Mouse (Mus musculus) limb, embryonic 12.5 days (tissue): ENCODE results near the gene Zcchc4. TPM values are rescaled to one million over a fixed set of nuclear protein-coding genes. Genes with fewer than 3 reads are reported as not detected.
"Not testable (repeated sequence)": the region's sequence is repeated elsewhere in the genome, so short reads cannot be mapped to it uniquely, and the experiment has no call there.

ENCODE experiments used
- ATAC-seq: fragments of 200-750 bp; cut with Nextera tagmentation; 2 replicates; pipeline ENCODE4 v1.8.0; 2017; ENCODE audit warnings: low read depth, moderate TSS enrichment; ENCODE audit not compliant: insufficient number of reproducible peaks, insufficient read depth, low FRiP score, low TSS enrichment
- H3K27ac ChIP-seq: fragments of 300-500 bp; sonication (generic); 2 replicates; pipeline ENCODE4 v1.5.1; 2016; ENCODE audit warnings: mild to moderate bottlenecking, moderate library complexity
- H3K27me3 ChIP-seq: fragments of 300-500 bp; sonication (generic); 2 replicates; pipeline ENCODE4 v1.6.1; 2016; ENCODE audit warnings: mild to moderate bottlenecking, moderate library complexity
- H3K36me3 ChIP-seq: fragments of 300-500 bp; sonication (generic); 2 replicates; pipeline ENCODE4 v1.6.1; 2016; ENCODE audit warnings: mild to moderate bottlenecking, moderate library complexity
- H3K4me1 ChIP-seq: fragments of 300-500 bp; sonication (generic); replicated peaks from 2 replicates; pipeline ENCODE4 v1.6.1; 2016
- H3K4me2 ChIP-seq: fragments of 300-500 bp; sonication (generic); 2 replicates; pipeline ENCODE4 v1.6.1; 2016; ENCODE audit warnings: mild to moderate bottlenecking, moderate library complexity
- H3K4me3 ChIP-seq: fragments of 300-500 bp; sonication (generic); replicated peaks from 2 replicates; pipeline ENCODE4 v1.5.1; 2016; ENCODE audit warnings: mild to moderate bottlenecking
- H3K9ac ChIP-seq: fragments of 300-500 bp; sonication (generic); replicated peaks from 2 replicates; pipeline ENCODE4 v1.6.1; 2016; ENCODE audit warnings: mild to moderate bottlenecking, moderate library complexity
- H3K9me3 ChIP-seq: fragments of 300-500 bp; sonication (generic); 2 replicates; pipeline ENCODE4 v1.6.1; 2016; ENCODE audit warnings: mild to moderate bottlenecking, moderate library complexity
- WGBS: fragments of 180-500 bp; shearing (Covaris S2); methylation state at CpG from one replicate; pipeline ENCODE4 v1.1.7; 2016; 5-methylcytosine and 5-hydroxymethylcytosine counted together
- polyA plus RNA-seq: library from polyadenylated mRNA; unstranded; fragments of >200 nt; fragmentation: Nextera tagmentation; extraction: Ambion mirVana; gene quantifications from 2 replicates; pipeline ENCODE4 v1.2.1, GENCODE M21; 2016

Zcchc4 gene
- polyA plus RNA-seq, 1 experiment from 2014 or later: 25.6 TPM

DNA sequence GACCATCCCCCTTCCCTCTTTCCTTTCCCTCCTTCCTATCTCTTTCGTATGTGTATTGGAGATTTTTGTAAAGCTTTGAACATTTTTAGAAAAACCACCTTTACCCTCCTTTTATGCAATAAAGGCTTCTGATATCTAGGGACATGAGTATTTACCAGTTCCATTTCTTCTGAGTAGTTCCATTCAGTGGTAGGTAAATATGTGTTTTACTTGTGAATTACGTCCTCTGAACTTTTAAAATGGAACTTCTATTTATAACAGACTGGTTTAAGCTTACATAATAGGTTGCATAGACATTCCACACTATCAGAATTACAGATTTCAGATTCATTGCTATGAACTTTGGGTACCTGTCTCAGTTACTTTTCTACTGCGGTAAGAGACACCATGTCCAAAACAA is 19.9 kb upstream of the Zcchc4 start:
- no peak overlapping the region for H3K4me3 ChIP-seq
- no peak overlapping the region for H3K4me2 ChIP-seq
- no peak overlapping the region for H3K27ac ChIP-seq
- H3K9ac ChIP-seq: no peak overlapping the region
- no peaks in the 10 kb centered on the region for H3K27me3 ChIP-seq
- H3K9me3 ChIP-seq: no peaks in the 10 kb centered on the region
- WGBS: 94% methylated on average over 3 of the region's 3 CpGs
- ATAC-seq: no peak
- no peaks in the 10 kb centered on the region for H3K4me1 ChIP-seq
- peaks cover 30% of the 10 kb centered on the region; the same call in 1 of the 2 replicates for H3K36me3 ChIP-seq

DNA sequence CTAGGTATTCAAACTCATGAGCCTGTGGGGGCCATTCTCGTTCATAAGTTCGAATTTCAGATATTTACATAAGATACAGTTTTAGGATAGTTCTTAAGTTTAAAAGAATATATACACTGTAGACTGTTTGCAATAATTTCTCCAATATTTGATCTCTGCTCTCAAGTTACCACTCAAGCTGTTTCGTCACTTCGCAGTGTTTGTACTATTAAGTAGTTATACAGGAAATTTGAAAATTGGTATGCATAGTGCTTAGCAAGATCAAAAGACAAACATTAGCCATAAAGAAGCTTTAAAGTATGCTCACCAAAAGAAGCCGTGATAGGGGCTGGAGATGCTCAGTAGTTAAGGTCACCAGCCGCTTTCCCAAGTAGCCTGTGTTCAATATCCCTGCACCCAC is 19.2 kb upstream of the Zcchc4 start:
- no peaks in the 10 kb centered on the region for H3K27me3 ChIP-seq
- no peak overlapping the region for H3K9ac ChIP-seq
- 90% methylated on average over 6 of the region's 6 CpGs for WGBS
- no peak overlapping the region for H3K4me2 ChIP-seq
- peaks cover 32% of the 10 kb centered on the region; the same call in 1 of the 2 replicates for H3K36me3 ChIP-seq
- no peaks in the 10 kb centered on the region for H3K9me3 ChIP-seq
- H3K27ac ChIP-seq: no peak overlapping the region
- H3K4me3 ChIP-seq: no peak overlapping the region
- no peaks in the 10 kb centered on the region for H3K4me1 ChIP-seq
- no peak for ATAC-seq

DNA sequence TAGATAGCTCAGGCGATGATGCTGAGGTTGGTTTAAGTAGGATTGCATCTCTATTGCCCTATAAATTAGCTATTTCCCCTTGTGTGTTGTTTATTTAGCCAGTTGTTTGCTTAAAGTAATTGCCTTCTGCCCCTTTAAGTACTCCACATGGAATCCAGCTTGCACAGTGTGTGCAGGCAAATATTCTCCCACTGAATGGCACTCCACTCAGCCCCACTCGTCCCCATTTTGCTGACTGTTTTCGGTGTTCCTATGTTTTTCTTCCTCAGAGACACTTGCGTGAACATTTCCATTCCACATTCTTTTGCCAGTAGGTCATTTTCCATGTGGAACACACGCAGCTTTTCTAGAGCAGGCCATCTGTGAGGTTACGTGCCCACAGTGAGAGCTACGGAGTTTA is 12.6 kb upstream of the Zcchc4 start:
- Histone ChIP-seq H3K9me3 (no peaks in the 10 kb centered on the region), H3K9ac (no peak overlapping the region), H3K27me3 (no peaks in the 10 kb centered on the region), H3K36me3 (peaks cover 34% of the 10 kb centered on the region), H3K4me1 (no peaks in the 10 kb centered on the region), H3K4me3 (no peak overlapping the region), H3K27ac (0 out of 2 replicates have a peak overlapping the region, but pooled peaks have one; percentile 12), H3K4me2 (no peak overlapping the region)
- WGBS: 75% methylated on average over 7 of the region's 7 CpGs
- no peak for ATAC-seq

DNA sequence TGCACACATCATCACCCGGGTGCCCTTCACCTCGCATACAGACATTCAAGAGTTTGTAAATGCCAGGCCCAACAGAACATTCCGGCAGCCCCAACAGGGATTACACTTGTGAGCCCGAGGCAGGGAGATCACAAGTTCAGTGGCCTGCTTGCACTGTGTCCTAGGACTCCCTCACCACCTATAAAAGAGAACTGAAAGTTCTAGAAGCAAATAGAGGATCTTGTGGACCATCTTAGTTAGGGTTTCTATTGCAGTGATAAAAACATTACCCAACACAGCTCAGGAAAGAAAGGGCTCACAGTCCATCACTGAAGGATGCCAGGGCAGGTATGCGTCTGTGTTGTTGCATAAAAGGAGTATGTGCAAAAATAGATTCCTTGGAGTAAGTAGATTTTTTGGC is 942 bp upstream of the Zcchc4 start:
- no peak overlapping the region for H3K4me2 ChIP-seq
- no peaks in the 10 kb centered on the region for H3K4me1 ChIP-seq
- H3K4me3 ChIP-seq: no peak overlapping the region
- 86% methylated on average over 5 of the region's 5 CpGs for WGBS
- no peaks in the 10 kb centered on the region for H3K9me3 ChIP-seq
- no peak overlapping the region for H3K9ac ChIP-seq
- H3K36me3 ChIP-seq: peaks cover 18% of the 10 kb centered on the region; the same call in 1 of the 2 replicates
- no peak overlapping the region for H3K27ac ChIP-seq
- H3K27me3 ChIP-seq: no peaks in the 10 kb centered on the region
- no peak for ATAC-seq

DNA sequence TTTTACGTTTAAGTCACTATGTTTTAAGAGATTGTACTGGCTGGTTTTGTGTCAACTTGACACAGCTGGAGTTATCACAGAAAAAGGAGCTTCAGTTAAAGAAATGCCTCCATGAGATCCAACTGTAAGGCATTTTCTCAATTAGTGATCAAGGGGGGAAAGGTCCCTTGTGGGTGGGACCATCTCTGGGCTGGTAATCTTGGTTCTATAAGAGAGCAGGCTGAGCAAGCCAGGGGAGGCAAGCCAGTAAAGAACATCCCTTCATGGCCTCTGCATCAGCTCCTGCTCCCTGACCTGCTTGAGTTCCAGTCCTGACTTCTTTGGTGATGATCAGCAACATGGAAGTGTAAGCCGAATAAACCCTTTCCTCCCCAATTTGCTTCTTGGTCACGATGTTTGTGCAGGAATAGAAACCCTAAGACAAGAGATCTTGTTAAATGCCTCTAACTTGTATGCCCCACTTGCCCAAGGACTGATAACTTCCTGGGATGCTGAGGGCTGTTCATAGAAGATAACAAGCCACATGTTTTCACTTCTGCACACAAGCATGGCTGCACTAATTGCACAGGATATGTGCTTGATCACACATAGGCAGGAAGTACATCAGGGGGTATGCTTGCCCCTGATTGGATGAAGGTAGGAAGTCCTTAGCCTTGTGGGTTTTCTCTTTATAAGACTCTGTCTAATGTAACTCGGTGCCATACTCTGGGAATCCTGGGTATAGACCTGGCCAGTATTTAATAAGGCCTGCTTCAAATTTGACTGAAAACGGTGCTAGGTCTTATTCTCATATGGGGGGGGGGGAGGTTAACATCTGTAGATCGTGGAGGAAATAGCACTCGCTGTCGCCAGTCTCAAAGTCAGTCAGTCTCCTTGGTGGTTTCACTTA is 1.5 kb downstream of the Zcchc4 start:
- H3K4me3 ChIP-seq, H3K9me3 ChIP-seq, H3K4me1 ChIP-seq, ATAC-seq, H3K4me2 ChIP-seq, H3K27me3 ChIP-seq, H3K9ac ChIP-seq, H3K36me3 ChIP-seq, H3K27ac ChIP-seq: not testable (repeated sequence)
- WGBS: 87% methylated on average over 8 of the region's 8 CpGs

DNA sequence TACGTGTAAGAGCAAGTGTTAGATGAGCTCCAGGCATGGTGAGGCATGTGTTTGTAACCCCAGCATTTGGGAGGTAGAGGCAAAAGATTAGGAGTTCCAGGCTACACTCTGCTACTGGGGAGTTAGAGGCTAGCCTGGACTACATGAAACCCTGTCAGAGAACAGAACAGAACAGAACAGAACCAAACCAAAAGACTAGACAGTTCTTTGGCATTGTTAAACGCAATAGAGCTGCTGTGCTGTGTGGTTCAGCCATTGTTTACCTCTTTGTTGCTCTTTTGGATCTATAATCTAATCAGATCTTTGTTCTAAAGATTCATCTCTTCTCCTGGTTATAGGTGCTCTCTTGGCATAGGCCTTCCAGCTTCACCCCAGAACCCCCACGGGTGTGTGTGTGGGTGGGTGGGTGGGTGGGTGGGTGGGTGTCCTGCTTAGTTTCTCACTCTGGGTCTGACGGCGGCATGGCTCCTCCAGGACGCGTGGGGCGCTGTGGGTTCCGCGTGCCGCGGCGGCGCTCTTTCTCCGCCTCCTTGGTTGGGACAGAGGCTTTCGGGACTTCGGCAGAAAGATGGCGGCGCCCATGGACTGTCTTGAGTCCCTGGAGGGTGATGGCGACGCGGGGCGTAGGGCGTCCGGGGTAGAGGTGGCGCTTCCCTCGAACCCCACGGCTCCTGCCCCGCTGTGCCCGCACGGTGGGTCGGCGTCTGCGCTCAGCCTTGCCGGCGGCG is 7.5 kb downstream of the Zcchc4 start:
- H3K4me3 ChIP-seq: peak overlapping the region; percentile 78
- H3K4me2 ChIP-seq: peak overlapping the region; percentile 59
- peaks cover 13% of the 10 kb centered on the region; the same call in 1 of the 2 replicates for H3K36me3 ChIP-seq
- peak; percentile 93 for ATAC-seq
- peak overlapping the region; percentile 81 for H3K9ac ChIP-seq
- H3K4me1 ChIP-seq: no peaks in the 10 kb centered on the region; the same call in 1 of the 2 replicates
- H3K9me3 ChIP-seq: no peaks in the 10 kb centered on the region
- H3K27ac ChIP-seq: peak overlapping the region; percentile 84
- WGBS: 4% methylated on average over 37 of the region's 37 CpGs
- no peaks in the 10 kb centered on the region for H3K27me3 ChIP-seq

DNA sequence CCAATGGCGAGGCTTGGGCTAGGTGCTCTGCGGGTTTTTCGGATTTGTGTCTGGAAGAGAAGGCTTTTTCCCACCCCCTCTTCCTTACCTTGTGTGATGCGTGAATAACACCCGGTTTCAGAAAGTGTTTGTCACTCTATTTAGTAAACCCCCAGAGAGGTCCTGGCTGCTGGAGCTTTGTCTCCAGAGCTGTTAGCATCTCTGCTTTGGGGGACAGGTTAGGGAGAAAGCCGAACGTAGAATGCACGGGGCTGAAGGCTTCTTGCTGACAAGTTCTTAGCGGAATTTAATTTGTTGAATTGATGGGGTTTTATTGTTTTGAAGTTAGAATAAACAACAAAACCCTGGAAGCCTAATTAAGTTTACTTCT is 8.0 kb downstream of the Zcchc4 start:
- Histone ChIP-seq H3K4me2 (peak overlapping the region; percentile 59), H3K36me3 (peaks cover 18% of the 10 kb centered on the region; the same call in 1 of the 2 replicates), H3K27me3 (no peaks in the 10 kb centered on the region), H3K9me3 (no peaks in the 10 kb centered on the region), H3K4me3 (peak overlapping the region; percentile 78), H3K4me1 (no peaks in the 10 kb centered on the region; the same call in 1 of the 2 replicates), H3K9ac (peak overlapping the region; percentile 81), H3K27ac (peak overlapping the region; percentile 84)
- 0% methylated on average over 9 of the region's 9 CpGs for WGBS
- ATAC-seq: peak; percentile 61; the same call in 1 of the 2 replicates

DNA sequence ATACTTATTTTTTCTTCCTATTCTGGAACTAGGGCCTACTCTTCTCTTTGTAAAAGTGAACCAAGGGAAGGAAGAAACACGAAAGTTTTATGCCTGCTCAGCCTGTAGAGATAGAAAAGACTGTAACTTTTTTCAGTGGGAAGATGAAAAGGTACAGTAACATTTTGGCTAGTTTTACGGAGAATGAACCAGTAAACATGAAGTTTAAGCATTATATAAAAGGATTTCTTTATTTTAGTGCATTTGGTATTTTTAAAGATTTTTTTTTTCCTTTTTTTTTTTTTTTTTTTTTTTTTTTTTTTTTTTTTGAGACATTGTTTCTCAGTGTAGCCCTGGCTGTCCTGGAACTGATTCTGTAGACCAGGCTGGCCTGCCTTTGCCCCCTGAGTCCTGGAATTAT is 8.7 kb downstream of the Zcchc4 start:
- WGBS: 71% methylated on average over 2 of the region's 2 CpGs
- peak overlapping the region; percentile 59 for H3K4me2 ChIP-seq
- no peak overlapping the region for H3K9ac ChIP-seq
- no peak overlapping the region for H3K27ac ChIP-seq
- no peaks in the 10 kb centered on the region for H3K9me3 ChIP-seq
- no peaks in the 10 kb centered on the region; the same call in 1 of the 2 replicates for H3K4me1 ChIP-seq
- ATAC-seq: no peak
- no peaks in the 10 kb centered on the region for H3K27me3 ChIP-seq
- H3K36me3 ChIP-seq: peaks cover 25% of the 10 kb centered on the region
- no peak overlapping the region; the same call in 1 of the 2 replicates for H3K4me3 ChIP-seq

DNA sequence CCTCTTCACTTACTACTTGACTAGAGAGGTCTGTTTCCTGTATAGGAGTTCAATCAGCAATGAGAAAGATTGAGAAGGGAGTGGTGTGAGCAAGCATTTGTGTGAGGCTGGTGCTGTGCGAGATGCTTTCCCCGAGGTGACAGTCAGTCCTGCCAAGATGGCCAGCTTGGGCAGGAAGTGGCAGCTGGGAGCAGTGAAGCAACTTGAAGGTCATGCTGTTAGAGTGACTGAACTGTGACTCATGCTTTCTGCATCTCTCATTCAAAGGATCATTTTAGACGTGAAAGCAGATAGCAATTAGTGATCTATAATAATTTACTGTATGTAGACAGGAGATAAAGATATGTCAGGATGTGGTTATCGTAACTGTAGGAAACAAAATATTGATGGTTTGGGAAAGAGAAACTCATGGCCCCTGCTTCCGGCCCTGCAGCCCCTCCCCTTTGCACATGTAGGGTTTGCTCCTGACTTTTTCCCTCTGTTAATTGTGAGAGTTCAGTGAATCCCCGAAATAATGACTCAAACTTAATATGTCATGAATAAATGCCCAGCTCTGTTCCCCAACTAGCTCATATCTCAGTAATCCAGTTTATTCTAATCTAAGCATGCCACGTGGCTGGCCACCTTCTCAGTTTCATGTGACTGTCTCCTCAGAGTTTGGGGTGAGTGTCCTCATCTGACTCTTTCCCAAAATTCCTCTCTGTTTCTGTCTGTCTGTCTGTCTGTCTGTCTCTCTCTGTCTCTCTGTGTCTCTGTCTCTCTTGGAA is 11.5 kb downstream of the Zcchc4 start:
- Histone ChIP-seq H3K27ac (no peak overlapping the region), H3K9ac (no peak overlapping the region), H3K4me1 (no peaks in the 10 kb centered on the region; the same call in 1 of the 2 replicates), H3K4me2 (no peak overlapping the region), H3K27me3 (no peaks in the 10 kb centered on the region), H3K9me3 (no peaks in the 10 kb centered on the region), H3K36me3 (peaks cover 33% of the 10 kb centered on the region), H3K4me3 (no peak overlapping the region)
- ATAC-seq: no peak
- 91% methylated on average over 7 of the region's 7 CpGs for WGBS

DNA sequence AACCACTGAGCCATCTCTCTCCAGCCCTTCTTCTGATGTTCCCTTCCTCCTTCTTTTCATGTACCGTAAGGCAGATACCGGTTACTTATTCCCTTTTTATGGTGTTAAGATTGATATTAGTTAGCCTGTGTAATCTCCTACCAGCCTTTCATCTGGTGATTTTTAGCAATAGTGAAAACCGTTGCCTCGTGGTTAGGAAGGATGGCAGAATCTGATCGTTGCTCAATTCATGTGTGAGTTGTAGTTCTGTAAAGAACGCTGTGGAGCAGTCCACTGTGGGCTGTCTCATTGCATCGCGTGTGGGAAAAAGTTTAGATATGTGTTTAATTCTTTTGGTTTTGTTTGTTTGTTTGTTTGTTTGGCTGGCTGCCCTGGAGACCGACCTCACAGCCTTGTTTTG is 18.0 kb downstream of the Zcchc4 start:
- Histone ChIP-seq H3K9ac (no peak overlapping the region), H3K4me1 (no peaks in the 10 kb centered on the region), H3K9me3 (no peaks in the 10 kb centered on the region), H3K4me3 (no peak overlapping the region), H3K4me2 (no peak overlapping the region), H3K36me3 (peaks cover 47% of the 10 kb centered on the region), H3K27ac (no peak overlapping the region), H3K27me3 (no peaks in the 10 kb centered on the region)
- ATAC-seq: no peak
- WGBS: 93% methylated on average over 9 of the region's 9 CpGs

DNA sequence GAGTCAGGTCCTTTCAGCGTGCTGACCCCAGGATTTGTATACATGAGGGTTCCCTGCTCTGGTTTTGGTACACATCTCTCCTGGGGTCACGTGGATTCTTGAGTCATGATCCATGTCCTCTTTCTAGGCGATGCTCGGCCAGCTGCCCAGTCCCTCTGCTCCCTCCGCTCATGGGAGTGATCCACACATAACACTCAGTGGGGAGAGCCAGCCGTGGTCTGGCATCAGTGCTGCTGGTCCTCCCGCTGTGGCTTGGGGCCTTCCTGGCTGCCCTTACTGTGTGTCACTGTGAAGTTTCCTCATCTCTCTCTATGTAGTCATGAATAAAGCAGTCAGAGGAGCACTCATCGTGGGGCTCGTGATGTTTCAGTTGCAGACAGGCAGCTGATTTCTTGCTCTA is 18.9 kb downstream of the Zcchc4 start:
- ATAC-seq: no peak
- Histone ChIP-seq H3K9me3 (no peaks in the 10 kb centered on the region), H3K27ac (no peak overlapping the region), H3K4me2 (no peak overlapping the region), H3K4me1 (no peaks in the 10 kb centered on the region), H3K36me3 (peaks cover 45% of the 10 kb centered on the region), H3K9ac (no peak overlapping the region), H3K27me3 (no peaks in the 10 kb centered on the region), H3K4me3 (no peak overlapping the region)
- 93% methylated on average over 9 of the region's 9 CpGs for WGBS
